22 mouse cellular contexts compared by ENCODE assay signal in the genomic region with DNA sequence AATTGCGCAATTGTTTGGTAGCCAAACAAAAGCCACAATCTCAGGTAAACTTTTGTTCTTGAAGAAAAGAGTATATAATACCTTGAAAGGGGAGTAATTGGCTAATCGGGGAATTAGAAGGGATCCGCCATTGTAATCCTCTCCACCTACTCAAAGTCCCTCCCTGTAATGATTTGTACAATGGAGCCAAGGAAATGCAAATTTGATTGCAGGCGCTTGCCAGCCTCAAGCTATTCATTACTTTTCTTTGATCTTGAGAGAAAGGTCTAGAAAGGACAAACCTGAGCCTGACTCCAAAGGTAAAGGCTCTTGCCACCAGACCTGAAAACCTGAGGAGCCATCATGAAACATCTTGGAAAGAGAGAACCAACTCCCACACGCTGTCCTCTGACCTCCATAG.
DNase-seq lines count a peak whose midpoint lies in the region; TF ChIP-seq lines count a peak whose summit lies in the region.
"Had no signal": no experiment of that assay in that cellular context is flagged by ENCODE, and none has a peak within 500 bp of the region (broad histone marks: within the 10 kb centered on the region; RNA-seq: fewer than 3 reads in every experiment).

No protein-coding gene starts in this region.

- H3K9me3 ChIP-seq in ES-E14 (ENCODE audit: control insufficient read depth, insufficient read depth, low read depth, low read length), result no peaks in the 10 kb centered on the region
- H3K9me3 ChIP-seq: embryonic facial prominence, embryonic 12.5 days; forebrain, embryonic 12.5 days; forebrain, embryonic 15.5 days; hindbrain, embryonic 12.5 days; hindbrain, embryonic 15.5 days had no signal

- in situ Hi-C loops in ES-E14 (cut with MboI; ENCODE audit: low sequenced_read_pairs in 2 of 2, unreplicated experiment in 2 of 2), result no loop called here

- H3K27me3 ChIP-seq in C2C12 (ENCODE audit: control insufficient read depth, insufficient read depth, insufficient read length), result no peaks in the 10 kb centered on the region
- H3K27me3 ChIP-seq: embryonic facial prominence, embryonic 12.5 days; forebrain, embryonic 12.5 days; forebrain, embryonic 15.5 days; hindbrain, embryonic 12.5 days; hindbrain, embryonic 15.5 days; Patski had no signal

- no peaks in the 10 kb centered on the region; a peak in 1 of 4 replicates for H3K4me1 ChIP-seq in ES-E14 (ENCODE audit: control insufficient read depth in 2 of 2, insufficient read depth in 2 of 2, low read length in 2 of 2, poor library complexity in 1 of 2)

- H3K9ac ChIP-seq in ES-E14 (ENCODE audit: insufficient read depth, low read depth, low read length, poor library complexity, severe bottlenecking), result no peak overlapping the region
- H3K9ac ChIP-seq: embryonic facial prominence, embryonic 12.5 days; forebrain, embryonic 12.5 days; forebrain, embryonic 15.5 days; hindbrain, embryonic 12.5 days; hindbrain, embryonic 15.5 days had no signal

- H3K36me3 ChIP-seq in C2C12 (ENCODE audit: control insufficient read depth, insufficient read depth) (no peaks in the 10 kb centered on the region), ES-E14 (ENCODE audit: control insufficient read depth, insufficient read depth, low read length, poor library complexity, severe bottlenecking) (no peaks in the 10 kb centered on the region)
- H3K36me3 ChIP-seq: embryonic facial prominence, embryonic 12.5 days; forebrain, embryonic 12.5 days; forebrain, embryonic 15.5 days; G1E; hindbrain, embryonic 12.5 days; hindbrain, embryonic 15.5 days had no signal

- H3ac ChIP-seq in C2C12 (ENCODE audit: control insufficient read depth, insufficient read length, low read depth), result no peak overlapping the region

- H3K27ac ChIP-seq in ES-E14 (ENCODE audit: insufficient read depth, low read depth, low read length, poor library complexity, severe bottlenecking), result no peak overlapping the region
- H3K27ac ChIP-seq: embryonic facial prominence, embryonic 12.5 days; forebrain, embryonic 12.5 days; forebrain, embryonic 15.5 days; heart, adult 2 months; hindbrain, embryonic 12.5 days; hindbrain, embryonic 15.5 days had no signal

- H3K79me3 ChIP-seq in C2C12 (ENCODE audit: low read depth), result no peaks in the 10 kb centered on the region

- H3K79me2 ChIP-seq in C2C12 (ENCODE audit: control insufficient read depth, insufficient read depth), result no peaks in the 10 kb centered on the region

- no peak for TF ChIP-seq CTCF in C2C12 (IDR thresholded peaks at IDR 0.05; ENCODE audit: control insufficient read depth, insufficient read depth, insufficient read length)

- H3K4me3 ChIP-seq in C2C12 (ENCODE audit: insufficient read depth, poor library complexity, severe bottlenecking) (no peak overlapping the region), ES-E14 (ENCODE audit: insufficient read depth in 1 of 2, low read depth in 1 of 2, low read length in 2 of 2, poor library complexity in 1 of 2, severe bottlenecking in 1 of 2) (no peak overlapping the region)
- H3K4me3 ChIP-seq: embryonic facial prominence, embryonic 12.5 days; erythroblast, embryonic 14.5 days; forebrain, embryonic 12.5 days; forebrain, embryonic 15.5 days; heart, adult 2 months; hindbrain, embryonic 12.5 days; hindbrain, embryonic 15.5 days had no signal

- peak; percentile 21 for DNase-seq in heart, adult 11 months
- no peak for DNase-seq in heart, adult 8-10 months (ENCODE audit: low spot score)
- peak; percentile 85 for DNase-seq in ES-E14 (ENCODE audit: low read depth, low spot score)
- peak; percentile 93 for DNase-seq in ZHBTc4 (ENCODE audit: low read depth, low spot score)
- DNase-seq in cerebellum, postnatal 10 days, result no peak
- DNase-seq in adrenal gland, adult 8-10 months, result no peak
- DNase-seq: adrenal gland, postnatal 25 days; B cell, adult 2 months; cerebellum, adult 11-12 months; cerebellum, adult 8-10 months; cerebellum, postnatal 14 days; gastrocnemius, postnatal 25 days; heart, adult 2 months had no signal

TF ChIP-seq in C2C12, 6 proteins besides CTCF, POLR2A, EP300 and RAD21:
- TF ChIP-seq CEBPB (IDR thresholded peaks at IDR 0.05; ENCODE audit: low read depth), result peak; percentile 71
- no peak for TF ChIP-seq MYOG (IDR thresholded peaks at IDR 0.05; ENCODE audit: control insufficient read depth, extremely low read depth, insufficient read length)
- no peak for TF ChIP-seq USF1 (IDR thresholded peaks at IDR 0.05; ENCODE audit: low read depth)
- TF ChIP-seq MAX (IDR thresholded peaks at IDR 0.05), result no peak

TF ChIP-seq in ES-E14, 5 proteins besides CTCF, POLR2A, EP300 and RAD21:
- TF ChIP-seq MAFK (IDR thresholded peaks at IDR 0.05; ENCODE audit: insufficient read depth, low read depth, low read length), result no peak
- TF ChIP-seq ZC3H11A (IDR thresholded peaks at IDR 0.05; ENCODE audit: borderline replicate concordance, low read depth, low read length), result no peak
- TF ChIP-seq ZNF384 (IDR thresholded peaks at IDR 0.05; ENCODE audit: low read depth, low read length), result no peak
- TF ChIP-seq CHD2 (IDR thresholded peaks at IDR 0.05; ENCODE audit: low read depth, low read length), result 0 out of 2 replicates have a peak, but pooled peaks have one; percentile 24

Comparison
In these comparisons a context has a peak if more than half of its experiments do, and no peak if none do; other contexts are left out.
1. DNase-seq: peak in heart, adult 11 months (single experiment), ES-E14 (single experiment) and ZHBTc4 (single experiment); none in heart, adult 8-10 months (single experiment), cerebellum, postnatal 10 days (0 of 2) and adrenal gland, adult 8-10 months (single experiment).